Mouse (Mus musculus): ENCODE measurements around the gene Atp6v1a. TPM values are rescaled to one million over a fixed set of nuclear protein-coding genes. Genes with fewer than 3 reads are reported as not detected.

Gene Atp6v1a
- polyA plus RNA-seq, 1 experiment: 66.0 TPM

- no peak overlapping the region for H3K4me3 ChIP-seq (ENCODE audit: insufficient read depth, low read depth, low read length)
- no peak overlapping the region; the same call in 1 of the 2 replicates for H3K27ac ChIP-seq (replicated peaks; ENCODE audit: low read depth, low read length)
- H3K4me1 ChIP-seq (ENCODE audit: control insufficient read depth, insufficient read depth, insufficient read length, low read length): peaks cover 13% of the 10 kb centered on the region
These were observed 16.4 kb downstream of the Atp6v1a start for GRCm38 (mm10) chr16:44122982-44123725.

GRCm38 (mm10) chr16:44122574-44122973 is 16.9 kb downstream of the Atp6v1a start:
- Histone ChIP-seq H3K27ac (replicated peaks; ENCODE audit: low read depth, low read length) (no peak overlapping the region), H3K4me1 (ENCODE audit: control insufficient read depth, insufficient read depth, insufficient read length, low read length) (peaks cover 13% of the 10 kb centered on the region), H3K4me3 (ENCODE audit: insufficient read depth, low read depth, low read length) (no peak overlapping the region)

DNA sequence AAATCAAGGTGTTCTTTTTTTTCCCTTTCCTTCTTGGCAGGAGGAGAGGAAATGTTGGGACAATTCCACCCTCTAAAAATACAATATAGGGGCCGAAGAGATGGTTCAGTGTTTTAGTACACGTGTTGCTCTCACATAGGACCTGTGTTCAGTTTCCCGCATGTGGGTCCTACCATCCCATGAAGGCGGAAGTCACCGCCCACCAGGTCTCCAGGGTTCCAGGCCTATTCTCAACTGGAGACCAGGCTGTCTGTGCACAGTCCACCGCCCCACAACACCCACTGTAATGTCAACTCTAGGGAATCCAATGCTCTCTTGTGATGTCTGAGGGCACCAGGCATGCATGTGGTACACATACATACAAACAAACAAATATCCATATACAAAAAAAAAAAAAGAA is 17.4 kb downstream of the Atp6v1a start:
- Histone ChIP-seq H3K27ac (replicated peaks; ENCODE audit: low read depth, low read length) (peak overlapping the region; percentile 51; the same call in 1 of the 2 replicates), H3K4me3 (ENCODE audit: insufficient read depth, low read depth, low read length) (no peak overlapping the region), H3K4me1 (ENCODE audit: control insufficient read depth, insufficient read depth, insufficient read length, low read length) (peaks cover 13% of the 10 kb centered on the region)

- H3K4me1 ChIP-seq (ENCODE audit: control insufficient read depth, insufficient read depth, insufficient read length, low read length): peaks cover 11% of the 10 kb centered on the region
- H3K4me3 ChIP-seq (ENCODE audit: insufficient read depth, low read depth, low read length): no peak overlapping the region
- peak overlapping the region; percentile 10 for H3K27ac ChIP-seq (replicated peaks; ENCODE audit: low read depth, low read length)
These were observed 19.6 kb downstream of the Atp6v1a start for GRCm38 (mm10) chr16:44119753-44120501.

GRCm38 (mm10) chr16:44109002-44109401 is 30.5 kb downstream of the Atp6v1a start:
- Histone ChIP-seq H3K4me3 (ENCODE audit: insufficient read depth, low read depth, low read length) (no peak overlapping the region), H3K4me1 (ENCODE audit: control insufficient read depth, insufficient read depth, insufficient read length, low read length) (no peaks in the 10 kb centered on the region), H3K27ac (replicated peaks; ENCODE audit: low read depth, low read length) (no peak overlapping the region)

DNA sequence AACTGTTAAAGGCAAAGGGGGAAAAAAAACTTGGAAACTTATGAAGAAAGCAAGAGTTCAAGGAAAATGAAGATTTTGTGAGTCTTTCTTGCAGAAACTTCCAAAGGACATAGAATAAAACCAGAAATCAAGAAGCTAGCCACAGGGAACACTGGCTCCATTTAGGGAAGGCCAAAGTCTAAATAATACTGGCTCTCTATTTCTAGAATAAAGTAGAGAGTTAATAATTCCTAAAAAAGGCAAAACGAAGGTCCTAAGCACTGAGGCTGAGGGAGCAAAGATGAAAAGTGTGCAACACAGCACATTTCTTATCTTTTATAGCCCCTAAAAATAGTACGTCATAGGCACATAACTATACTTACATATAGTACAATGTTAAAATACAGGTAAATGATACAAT is 34.3 kb downstream of the Atp6v1a start:
- H3K4me1 ChIP-seq (ENCODE audit: control insufficient read depth, insufficient read depth, insufficient read length, low read length): no peaks in the 10 kb centered on the region
- H3K4me3 ChIP-seq (ENCODE audit: insufficient read depth, low read depth, low read length): no peak overlapping the region
- no peak overlapping the region for H3K27ac ChIP-seq (replicated peaks; ENCODE audit: low read depth, low read length)

DNA sequence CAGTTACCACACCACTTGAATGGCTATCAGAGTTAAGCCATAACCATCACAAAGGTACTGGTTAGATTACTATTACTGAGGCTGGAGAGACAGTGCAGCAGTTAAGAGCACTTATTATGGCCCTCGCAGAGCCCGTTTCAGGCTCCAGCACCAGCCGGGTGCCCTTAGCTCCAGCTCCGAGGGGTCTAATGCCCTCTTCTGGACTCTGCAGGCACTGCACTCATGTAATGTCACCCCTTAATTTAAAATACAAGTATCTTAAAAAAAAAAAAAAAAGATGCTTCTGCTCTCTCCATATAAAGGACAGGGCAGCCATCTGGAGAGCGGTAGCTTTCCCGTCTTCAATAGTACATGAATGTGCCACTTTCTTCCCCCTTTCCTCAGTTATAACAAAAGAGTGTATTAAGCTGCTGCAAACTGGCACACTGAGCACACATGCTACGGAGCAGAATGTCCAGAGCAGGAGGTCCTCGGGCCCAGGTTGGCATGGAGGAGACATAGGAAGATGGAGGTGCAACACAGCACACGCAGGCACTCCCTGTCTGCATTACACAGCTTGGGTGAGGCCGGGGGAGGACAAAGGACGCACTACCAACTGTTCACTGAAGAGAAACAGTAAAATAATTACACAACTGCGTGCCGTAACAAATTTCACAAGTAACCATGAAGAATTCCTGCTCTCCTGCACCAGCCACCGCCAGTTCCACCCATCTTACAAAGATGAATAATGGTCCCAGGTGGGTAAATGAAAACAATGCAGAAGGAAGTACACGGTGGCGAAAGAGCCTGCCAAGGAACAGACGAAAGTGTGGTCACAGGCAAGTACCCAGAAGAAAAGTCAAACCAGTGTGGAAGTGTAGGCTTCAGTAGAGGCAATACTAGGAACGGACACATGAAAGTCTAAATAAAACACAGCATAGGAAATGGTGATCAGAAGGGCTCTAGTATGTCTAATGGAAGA is 35.4 kb downstream of the Atp6v1a start:
- H3K27ac ChIP-seq (replicated peaks; ENCODE audit: low read depth, low read length): no peak overlapping the region
- no peak overlapping the region for H3K4me3 ChIP-seq (ENCODE audit: insufficient read depth, low read depth, low read length)
- H3K4me1 ChIP-seq (ENCODE audit: control insufficient read depth, insufficient read depth, insufficient read length, low read length): no peaks in the 10 kb centered on the region

DNA sequence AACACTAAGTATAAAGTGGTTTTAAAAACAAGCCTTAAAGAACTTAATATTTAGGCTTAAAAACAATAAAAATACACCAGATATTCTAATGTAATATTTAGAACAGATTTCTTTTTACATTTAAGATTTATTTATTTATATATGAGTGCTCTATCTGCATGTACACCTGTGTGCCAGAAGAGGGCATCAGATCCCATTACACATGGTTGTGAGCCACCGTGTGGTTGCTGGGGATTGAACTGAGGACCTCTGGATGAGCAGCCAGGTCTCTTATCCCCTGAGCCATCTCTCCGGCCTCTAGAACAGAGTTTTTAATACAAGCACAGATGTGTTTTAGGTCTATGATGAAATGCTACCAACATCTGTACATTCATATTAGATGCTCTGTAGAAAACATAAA is 36.6 kb downstream of the Atp6v1a start:
- no peak overlapping the region for H3K4me3 ChIP-seq (ENCODE audit: insufficient read depth, low read depth, low read length)
- H3K4me1 ChIP-seq (ENCODE audit: control insufficient read depth, insufficient read depth, insufficient read length, low read length): no peaks in the 10 kb centered on the region
- H3K27ac ChIP-seq (replicated peaks; ENCODE audit: low read depth, low read length): no peak overlapping the region

GRCm38 (mm10) chr16:44101181-44101710 is 38.3 kb downstream of the Atp6v1a start:
- H3K4me1 ChIP-seq (ENCODE audit: control insufficient read depth, insufficient read depth, insufficient read length, low read length): no peaks in the 10 kb centered on the region
- no peak overlapping the region for H3K4me3 ChIP-seq (ENCODE audit: insufficient read depth, low read depth, low read length)
- H3K27ac ChIP-seq (replicated peaks; ENCODE audit: low read depth, low read length): no peak overlapping the region

- no peak overlapping the region for H3K27ac ChIP-seq (replicated peaks; ENCODE audit: low read depth, low read length)
- no peak overlapping the region for H3K4me3 ChIP-seq (ENCODE audit: insufficient read depth, low read depth, low read length)
- H3K4me1 ChIP-seq (ENCODE audit: control insufficient read depth, insufficient read depth, insufficient read length, low read length): no peaks in the 10 kb centered on the region
These were observed 40.1 kb downstream of the Atp6v1a start for GRCm38 (mm10) chr16:44099377-44099776.

- H3K4me1 ChIP-seq (ENCODE audit: control insufficient read depth, insufficient read depth, insufficient read length, low read length): no peaks in the 10 kb centered on the region
- H3K27ac ChIP-seq (replicated peaks; ENCODE audit: low read depth, low read length): no peak overlapping the region
- H3K4me3 ChIP-seq (ENCODE audit: insufficient read depth, low read depth, low read length): no peak overlapping the region
These were observed 51.9 kb downstream of the Atp6v1a start for GRCm38 (mm10) chr16:44087650-44088049.

DNA sequence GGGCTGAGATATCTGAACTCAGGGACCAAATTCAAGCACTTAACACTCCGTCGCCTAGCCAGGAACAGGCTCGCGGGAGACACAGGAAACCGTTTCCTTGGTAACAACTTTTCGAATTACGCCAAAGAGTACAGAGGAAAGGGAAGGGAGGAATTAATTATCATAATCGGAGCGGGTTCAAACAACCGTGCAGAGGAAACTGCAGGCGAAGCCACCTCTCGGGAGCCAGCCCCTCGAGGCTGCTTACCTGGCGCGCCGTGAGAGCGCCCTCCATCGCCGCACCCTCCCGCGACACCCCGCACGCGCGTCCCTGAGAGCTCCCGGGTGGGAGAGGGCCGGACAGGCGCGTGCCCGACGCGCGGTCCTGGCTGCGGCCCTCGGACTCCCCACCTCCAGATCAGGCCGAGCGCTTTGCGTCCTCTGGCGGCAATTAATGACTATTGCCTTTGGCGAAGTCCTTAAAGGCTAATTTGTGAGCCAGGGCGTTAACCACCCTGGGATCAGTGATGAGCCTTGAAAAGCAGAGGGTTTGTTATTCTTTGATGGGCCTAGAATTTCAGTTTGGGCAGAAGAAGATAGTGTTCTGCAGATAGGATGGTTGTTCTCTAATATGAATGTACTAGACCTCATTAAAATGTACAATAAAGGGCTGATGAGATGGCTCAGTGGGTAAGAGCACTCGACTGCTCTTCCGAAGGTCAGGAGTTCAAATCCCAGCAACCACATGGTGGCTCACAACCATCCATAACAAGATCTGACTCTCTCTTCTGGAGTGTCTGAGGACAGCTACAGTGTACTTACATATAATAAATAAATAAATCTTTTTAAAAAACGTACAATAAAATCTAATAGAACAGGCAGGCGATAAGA is 76.2 kb downstream of the Atp6v1a start, which contains the start of gene Gramd1c:
Gene Gramd1c, minus strand, starts transcription at position 321 of the 870 bp plus-strand sequence.
- Histone ChIP-seq H3K4me1 (ENCODE audit: control insufficient read depth, insufficient read depth, insufficient read length, low read length) (no peaks in the 10 kb centered on the region), H3K27ac (replicated peaks; ENCODE audit: low read depth, low read length) (no peak within 1 kb of the TSS), H3K4me3 (ENCODE audit: insufficient read depth, low read depth, low read length) (peak within 1 kb of the TSS; percentile 78)

- H3K4me1 ChIP-seq (ENCODE audit: control insufficient read depth, insufficient read depth, insufficient read length, low read length): no peaks in the 10 kb centered on the region
- no peak overlapping the region for H3K4me3 ChIP-seq (ENCODE audit: insufficient read depth, low read depth, low read length)
- no peak overlapping the region for H3K27ac ChIP-seq (replicated peaks; ENCODE audit: low read depth, low read length)
These were observed 78.2 kb downstream of the Atp6v1a start for GRCm38 (mm10) chr16:44061341-44061740.

Measured in brown adipose tissue, adult 24 weeks (tissue).